ENCODE assay signal across 10 mouse cellular contexts in genomic region chr15:64533169-64533795, GRCm38 (mm10).
DNase-seq lines count a peak whose midpoint lies in the region; ATAC-seq and TF ChIP-seq lines count a peak whose summit lies in the region.
"Had no signal": no experiment of that assay in that cellular context is flagged by ENCODE, and none has a peak within 500 bp of the region (broad histone marks: within the 10 kb centered on the region; RNA-seq: fewer than 3 reads in every experiment).

No protein-coding gene starts in this region.

- no peak overlapping the region for H3K4me3 ChIP-seq in forebrain, embryonic 15.5 days
- no peak overlapping the region for H3K4me3 ChIP-seq in forebrain, embryonic 13.5 days
- H3K4me3 ChIP-seq in limb, embryonic 10.5 days: no peak overlapping the region
- no peak overlapping the region for H3K4me3 ChIP-seq in lung, adult 2 months (replicated peaks; ENCODE audit: extremely low read depth, low read depth, low read length)
- H3K4me3 ChIP-seq: forebrain, embryonic 12.5 days had no signal

- peak; percentile 29; the same call in 1 of the 2 replicates for ATAC-seq in forebrain, embryonic 15.5 days (replicated peaks)
- ATAC-seq in forebrain, embryonic 13.5 days: no peak

- no peak overlapping the region for H3K4me2 ChIP-seq in forebrain, embryonic 15.5 days (replicated peaks)
- H3K4me2 ChIP-seq in forebrain, embryonic 13.5 days: no peak overlapping the region
- H3K4me2 ChIP-seq: forebrain, embryonic 12.5 days had no signal

- H3K27me3 ChIP-seq in forebrain, embryonic 15.5 days: no peaks in the 10 kb centered on the region
- no peaks in the 10 kb centered on the region for H3K27me3 ChIP-seq in forebrain, embryonic 13.5 days
- no peaks in the 10 kb centered on the region for H3K27me3 ChIP-seq in limb, embryonic 10.5 days (ENCODE audit: low read depth, poor library complexity, severe bottlenecking)
- H3K27me3 ChIP-seq: forebrain, embryonic 12.5 days had no signal

- no peak for TF ChIP-seq CTCF in lung, adult 2 months (IDR thresholded peaks at IDR 0.05; ENCODE audit: insufficient read depth, low read length)

- no peaks in the 10 kb centered on the region for H3K4me1 ChIP-seq in forebrain, embryonic 15.5 days
- no peaks in the 10 kb centered on the region for H3K4me1 ChIP-seq in forebrain, embryonic 13.5 days
- peaks cover 33% of the 10 kb centered on the region for H3K4me1 ChIP-seq in limb, embryonic 10.5 days
- no peaks in the 10 kb centered on the region for H3K4me1 ChIP-seq in lung, adult 2 months (ENCODE audit: control insufficient read depth, insufficient read depth, low read length)
- H3K4me1 ChIP-seq: forebrain, embryonic 12.5 days had no signal

- H3K9ac ChIP-seq in forebrain, embryonic 15.5 days (replicated peaks): no peak overlapping the region
- no peak overlapping the region for H3K9ac ChIP-seq in forebrain, embryonic 13.5 days
- H3K9ac ChIP-seq: forebrain, embryonic 12.5 days had no signal

- no peaks in the 10 kb centered on the region for H3K9me3 ChIP-seq in forebrain, embryonic 15.5 days
- no peaks in the 10 kb centered on the region for H3K9me3 ChIP-seq in forebrain, embryonic 13.5 days (replicated peaks)
- no peaks in the 10 kb centered on the region for H3K9me3 ChIP-seq in limb, embryonic 10.5 days (replicated peaks)
- H3K9me3 ChIP-seq: forebrain, embryonic 12.5 days had no signal

- no peak overlapping the region for H3K27ac ChIP-seq in forebrain, embryonic 15.5 days (replicated peaks)
- no peak overlapping the region for H3K27ac ChIP-seq in forebrain, embryonic 13.5 days
- H3K27ac ChIP-seq in limb, embryonic 10.5 days: 0 out of 2 replicates have a peak overlapping the region, but pooled peaks have one; percentile 21
- H3K27ac ChIP-seq: forebrain, embryonic 12.5 days had no signal

- WGBS in forebrain, embryonic 15.5 days: 72% methylated on average over 2 of the region's 2 CpGs
- WGBS in forebrain, embryonic 13.5 days: 76% methylated on average over 2 of the region's 2 CpGs
- WGBS in limb, embryonic 10.5 days: 81% methylated on average over 2 of the region's 2 CpGs
- WGBS in lung, adult 2 months: 74% methylated on average over 2 of the region's 2 CpGs

- DNase-seq in NIH3T3 (ENCODE audit: low read depth): peak; percentile 54
- DNase-seq in heart, adult 11 months: peak; percentile 97
- peak; percentile 33 for DNase-seq in limb, embryonic 10.5 days (ENCODE audit: low spot score)
- no peak for DNase-seq in ovary, postnatal 36 days (ENCODE audit: low spot score)
- no peak for DNase-seq in lung, adult 2 months
- no peak for DNase-seq in urinary bladder, postnatal 10 days (ENCODE audit: low spot score)
- DNase-seq: lung, postnatal 10 days had no signal

- TF ChIP-seq POLR2A in lung, adult 2 months (IDR thresholded peaks at IDR 0.05; ENCODE audit: borderline replicate concordance, extremely low read depth, low read depth, low read length): no peak

- no peaks in the 10 kb centered on the region for H3K36me3 ChIP-seq in forebrain, embryonic 15.5 days
- no peaks in the 10 kb centered on the region for H3K36me3 ChIP-seq in forebrain, embryonic 13.5 days (ENCODE audit: poor library complexity, severe bottlenecking)
- H3K36me3 ChIP-seq in limb, embryonic 10.5 days: no peaks in the 10 kb centered on the region
- H3K36me3 ChIP-seq: forebrain, embryonic 12.5 days had no signal

Comparison
In these comparisons a context has a peak if more than half of its experiments do, and no peak if none do; other contexts are left out.
1. DNase-seq: peak in NIH3T3 (single experiment), heart, adult 11 months (single experiment) and limb, embryonic 10.5 days (single experiment); none in ovary, postnatal 36 days (single experiment), lung, adult 2 months (single experiment) and urinary bladder, postnatal 10 days (single experiment).